Mouse (Mus musculus) lung, embryonic 14.5 days (tissue): ENCODE measurements at regions not wholly inside any gene's neighbourhood (a gene's known extent, or its start where the extent isn't known, plus 50 kb on each side); places are given as distances from the start of the nearest gene placed in this dataset.

Experiments
- ATAC-seq: fragments of 200-750 bp; cut with Nextera tagmentation; 2 replicates; pipeline ENCODE4 v1.8.0; 2017; ENCODE audit warnings: mild to moderate bottlenecking, moderate TSS enrichment, moderate library complexity; ENCODE audit not compliant: insufficient read depth
- DNase-seq: peaks from one replicate; pipeline ENCODE4 v3.0.0-alpha.2; 2015
- H3K27ac ChIP-seq: fragments of 300-500 bp; sonication (generic); 2 replicates; pipeline ENCODE4 v1.5.1; 2014; ENCODE audit warnings: low read depth, mild to moderate bottlenecking, moderate library complexity
- H3K27me3 ChIP-seq: fragments of 300-500 bp; sonication (generic); 2 replicates; pipeline ENCODE4 v1.6.1; 2014; ENCODE audit warnings: low read length, control low read depth; ENCODE audit not compliant: insufficient read depth
- H3K36me3 ChIP-seq: fragments of 300-500 bp; sonication (generic); 2 replicates; pipeline ENCODE4 v1.6.1; 2014; ENCODE audit warnings: control low read depth; ENCODE audit not compliant: insufficient read depth
- H3K4me1 ChIP-seq: fragments of 300-500 bp; sonication (generic); 2 replicates; pipeline ENCODE4 v1.6.1; 2014; ENCODE audit warnings: antibody characterized with exemption, control low read depth; ENCODE audit not compliant: insufficient read depth
- H3K4me2 ChIP-seq: fragments of 300-500 bp; sonication (generic); 2 replicates; pipeline ENCODE4 v1.6.1; 2014; ENCODE audit warnings: mild to moderate bottlenecking
- H3K4me3 ChIP-seq: fragments of 300-500 bp; sonication (generic); 2 replicates; pipeline ENCODE4 v1.5.1; 2014; ENCODE audit warnings: low read depth, low read length
- H3K9ac ChIP-seq: fragments of 300-500 bp; sonication (generic); 2 replicates; pipeline ENCODE4 v1.6.1; 2014
- H3K9me3 ChIP-seq: fragments of 300-500 bp; sonication (generic); 2 replicates; pipeline ENCODE4 v1.6.1; 2016; ENCODE audit warnings: low read depth, low read length, control low read depth
- CTCF ChIP-seq: IDR thresholded peaks from 2 replicates; pipeline ENCODE4 v1.5.1; 2016; ENCODE audit warnings: antibody characterized with exemption, low read depth
- WGBS: fragments of 180-500 bp; shearing (Covaris S2); extraction: QIAGEN DNeasy Blood & Tissue Kit; methylation state at CpG from one replicate; pipeline ENCODE4 v1.1.7; 2014; 5-methylcytosine and 5-hydroxymethylcytosine counted together

DNA sequence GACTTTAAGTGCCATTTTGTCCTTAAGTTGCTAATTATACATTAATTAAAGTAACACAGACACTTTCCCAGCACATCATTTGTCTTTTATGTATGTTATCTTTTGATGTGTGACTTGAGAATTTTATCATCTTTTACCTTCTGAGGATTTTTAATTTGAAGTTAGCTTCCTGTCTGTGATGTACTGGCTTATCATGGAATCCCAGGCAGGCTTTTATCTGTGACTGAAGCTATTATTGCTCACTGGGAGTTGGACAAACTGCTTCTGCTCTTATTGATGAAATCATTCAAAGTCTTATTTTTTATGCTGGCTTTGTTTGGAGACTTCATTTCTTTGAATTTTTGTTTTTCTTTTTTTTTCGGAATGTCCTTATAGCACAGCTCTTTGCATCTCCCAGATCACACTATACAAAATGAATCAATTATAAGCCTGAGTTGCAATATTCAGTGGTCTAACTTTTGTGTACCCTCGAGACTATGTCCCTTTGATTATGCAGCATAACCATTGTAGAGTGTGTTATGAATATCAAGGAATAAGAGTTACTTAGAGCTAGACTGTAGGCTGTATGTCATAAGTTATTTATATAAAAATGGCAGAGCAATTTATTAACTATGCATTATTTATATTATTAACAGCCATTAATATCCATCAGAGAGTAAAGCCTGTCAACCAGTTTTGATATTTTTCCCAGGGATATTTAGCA, 494.1 kb downstream of the Hao1 start:
- no peaks in the 10 kb centered on the region for H3K9me3 ChIP-seq
- H3K4me3 ChIP-seq = no peak overlapping the region
- ATAC-seq (no peak), DNase-seq (no peak)
- no peaks in the 10 kb centered on the region for H3K4me1 ChIP-seq
- no peaks in the 10 kb centered on the region for H3K36me3 ChIP-seq
- WGBS = 58% methylated on average over 2 of the region's 2 CpGs
- TF ChIP-seq CTCF = no peak
- H3K27me3 ChIP-seq = no peaks in the 10 kb centered on the region
- no peak overlapping the region for H3K9ac ChIP-seq
- no peak overlapping the region for H3K4me2 ChIP-seq
- H3K27ac ChIP-seq = no peak overlapping the region

DNA sequence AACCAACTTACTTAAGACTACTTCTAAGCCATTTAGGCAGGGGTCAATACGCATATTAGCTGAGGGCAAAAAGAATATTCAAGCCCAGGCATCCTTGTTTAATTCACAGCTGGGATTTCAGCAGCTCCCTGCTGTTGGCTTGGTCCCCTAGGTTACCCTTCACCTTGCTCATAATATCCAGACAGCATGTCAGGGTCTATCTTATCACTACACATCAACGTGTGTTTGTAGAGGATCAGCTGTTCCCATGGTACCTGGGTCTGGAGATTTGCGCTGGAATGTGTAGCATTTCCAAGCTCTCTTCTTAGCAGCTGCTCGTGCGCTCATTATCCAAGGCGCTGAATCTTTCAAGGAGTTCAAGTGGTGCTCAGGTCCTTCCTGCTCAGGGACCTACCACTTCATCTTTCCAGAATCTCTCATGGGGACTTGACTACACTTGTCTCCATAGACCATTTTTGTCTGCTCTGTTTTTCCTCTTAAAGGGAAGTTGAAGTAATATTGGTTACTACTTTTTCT, 484.5 kb downstream of the Bmp2 start:
- H3K36me3 ChIP-seq = no peaks in the 10 kb centered on the region
- 36% methylated on average over 6 of the region's 6 CpGs for WGBS
- H3K4me1 ChIP-seq = no peaks in the 10 kb centered on the region
- H3K4me3 ChIP-seq = no peak overlapping the region
- H3K4me2 ChIP-seq = no peak overlapping the region
- ATAC-seq (peak; percentile 89; the same call in 1 of the 2 replicates), DNase-seq (peak; percentile 45)
- TF ChIP-seq CTCF = no peak
- no peak overlapping the region for H3K27ac ChIP-seq
- H3K9ac ChIP-seq = no peak overlapping the region
- no peaks in the 10 kb centered on the region for H3K9me3 ChIP-seq
- H3K27me3 ChIP-seq = no peaks in the 10 kb centered on the region

DNA sequence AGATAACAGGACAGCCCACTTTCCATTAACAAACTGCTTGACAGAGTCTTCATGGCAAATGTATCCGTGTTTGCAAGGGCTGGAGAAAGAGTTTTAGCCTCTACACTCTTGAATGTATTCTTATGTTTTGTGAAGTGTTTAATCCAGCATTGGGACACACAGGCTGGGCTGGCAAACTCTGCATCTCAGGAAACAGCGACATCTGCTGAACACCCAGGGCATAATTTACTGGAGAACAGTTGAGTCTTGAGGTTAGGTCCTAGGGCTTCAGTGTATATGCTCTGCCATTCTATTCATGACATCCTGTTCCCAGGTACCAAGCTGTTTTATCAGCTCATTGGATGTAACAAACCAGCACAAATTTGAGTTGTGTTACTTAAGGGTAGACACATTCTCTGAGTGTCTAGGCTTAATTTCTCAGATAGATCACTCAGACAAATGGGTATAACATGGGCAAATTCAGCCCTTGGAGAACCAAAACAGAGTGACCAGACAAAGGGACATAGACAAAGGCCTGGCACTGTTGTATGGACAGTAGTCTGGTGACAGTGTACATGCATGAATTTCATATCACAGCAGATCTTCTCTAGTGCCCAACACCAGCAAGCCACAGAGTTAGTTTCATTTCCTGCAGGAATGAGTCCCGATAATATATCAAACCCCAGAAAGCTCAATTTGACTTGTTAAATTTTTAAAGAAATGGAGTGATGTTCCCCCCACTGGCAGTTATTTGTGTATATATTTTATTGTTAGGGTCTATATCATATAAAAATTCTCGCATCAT, 477.9 kb downstream of the Bmp2 start:
- Histone ChIP-seq H3K4me2 (no peak overlapping the region), H3K27ac (no peak overlapping the region), H3K4me3 (no peak overlapping the region), H3K9ac (no peak overlapping the region), H3K27me3 (no peaks in the 10 kb centered on the region), H3K36me3 (no peaks in the 10 kb centered on the region), H3K9me3 (no peaks in the 10 kb centered on the region), H3K4me1 (no peaks in the 10 kb centered on the region)
- WGBS = 57% methylated on average over 4 of the region's 4 CpGs
- peak; percentile 70 for TF ChIP-seq CTCF
- ATAC-seq (no peak), DNase-seq (peak; percentile 70)

DNA sequence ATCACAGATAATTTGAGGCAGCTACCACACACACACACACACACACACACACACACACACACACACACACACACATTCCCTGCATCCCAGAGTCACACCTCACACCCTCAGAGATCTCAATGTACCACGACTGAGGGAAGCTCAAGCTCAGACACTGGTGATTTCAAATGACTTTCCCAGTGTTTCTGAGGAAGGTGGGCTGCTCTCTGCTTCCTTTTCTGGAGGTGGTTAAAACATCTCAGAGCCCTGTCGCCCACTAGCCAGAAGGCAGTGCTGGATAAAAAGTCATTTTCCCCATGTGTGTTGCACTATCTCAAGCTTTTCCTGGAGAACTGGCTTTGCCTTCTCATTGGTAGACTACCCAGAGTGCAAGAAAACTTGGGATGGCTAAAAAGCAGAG, 477.2 kb downstream of the Bmp2 start:
- H3K27ac ChIP-seq = no peak overlapping the region
- no peaks in the 10 kb centered on the region for H3K9me3 ChIP-seq
- no peak for TF ChIP-seq CTCF
- 71% methylated on average over 2 of the region's 2 CpGs for WGBS
- no peaks in the 10 kb centered on the region for H3K36me3 ChIP-seq
- H3K4me2 ChIP-seq = no peak overlapping the region
- DNase-seq = no peak
- no peak overlapping the region for H3K4me3 ChIP-seq
- no peaks in the 10 kb centered on the region for H3K27me3 ChIP-seq
- no peaks in the 10 kb centered on the region for H3K4me1 ChIP-seq
- no peak for ATAC-seq
- no peak overlapping the region for H3K9ac ChIP-seq

DNA sequence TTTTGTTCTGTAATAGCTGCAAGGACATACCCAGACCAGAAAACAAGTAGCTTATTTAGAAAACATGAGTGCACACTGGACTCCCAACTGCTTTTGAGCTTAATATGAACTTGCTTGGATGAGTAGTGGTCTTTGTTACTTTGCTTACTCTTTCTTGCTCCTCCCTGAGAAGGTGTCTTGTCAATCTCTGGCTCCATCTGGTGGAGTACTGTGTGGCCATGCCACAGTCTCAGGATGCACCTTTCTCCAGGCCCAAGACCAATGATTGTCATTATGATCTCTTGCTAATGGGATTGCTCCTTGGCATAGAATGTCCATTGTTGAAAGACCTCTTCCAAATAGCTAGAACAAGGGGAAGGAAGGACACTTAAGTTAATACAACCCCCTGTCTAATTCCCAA, 465.1 kb downstream of the Bmp2 start:
- Histone ChIP-seq H3K27ac (no peak overlapping the region), H3K9ac (no peak overlapping the region), H3K4me3 (no peak overlapping the region), H3K9me3 (no peaks in the 10 kb centered on the region), H3K4me1 (no peaks in the 10 kb centered on the region), H3K36me3 (no peaks in the 10 kb centered on the region), H3K4me2 (no peak overlapping the region), H3K27me3 (no peaks in the 10 kb centered on the region)
- ATAC-seq (no peak), DNase-seq (peak; percentile 61)
- TF ChIP-seq CTCF = peak; percentile 72

DNA sequence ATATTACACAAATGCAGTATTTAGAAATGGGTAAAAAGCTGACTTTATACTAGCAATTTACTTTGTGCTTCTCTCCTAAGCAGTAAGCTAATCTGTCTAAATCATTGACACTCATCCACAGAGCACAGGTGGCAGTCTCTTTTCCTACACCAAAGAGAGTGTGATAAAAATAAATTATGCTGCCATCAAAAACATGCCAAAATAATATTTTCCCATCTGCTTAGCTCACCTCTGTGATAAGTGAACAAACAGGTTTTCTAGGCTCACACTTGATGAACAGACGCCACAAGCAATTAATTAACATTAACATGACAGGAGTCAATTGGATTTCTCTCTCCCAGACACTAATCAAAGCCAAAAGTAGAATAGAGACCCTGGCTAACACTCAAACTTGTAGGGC, 451.2 kb downstream of the Bmp2 start:
- no peaks in the 10 kb centered on the region for H3K4me1 ChIP-seq
- no peak overlapping the region for H3K4me3 ChIP-seq
- no peaks in the 10 kb centered on the region for H3K27me3 ChIP-seq
- 42% methylated on average over 1 of the region's 1 CpGs for WGBS
- ATAC-seq = no peak
- no peak overlapping the region for H3K4me2 ChIP-seq
- no peaks in the 10 kb centered on the region for H3K36me3 ChIP-seq
- no peaks in the 10 kb centered on the region for H3K9me3 ChIP-seq
- TF ChIP-seq CTCF = no peak
- no peak overlapping the region for H3K27ac ChIP-seq
- no peak overlapping the region for H3K9ac ChIP-seq
- DNase-seq = no peak

DNA sequence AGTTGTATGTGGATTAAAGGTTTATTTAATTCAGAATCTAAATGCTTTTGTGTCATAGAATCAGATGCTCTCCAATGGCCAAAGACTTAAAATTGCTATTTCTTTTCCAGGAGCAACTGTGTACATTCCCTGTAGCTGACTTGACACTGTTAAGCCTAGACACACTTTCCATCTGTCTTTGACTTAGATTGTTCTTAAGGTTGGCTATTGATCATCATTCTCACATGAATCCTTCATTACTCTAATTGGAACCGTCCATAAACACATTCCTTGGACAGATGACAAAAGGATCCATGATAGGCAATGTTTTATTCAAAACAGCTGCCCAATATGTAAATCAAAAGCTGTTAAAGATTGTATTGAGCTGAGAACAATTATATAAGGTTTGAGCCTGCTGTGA, 442.8 kb downstream of the Bmp2 start:
- Histone ChIP-seq H3K27ac (no peak overlapping the region), H3K27me3 (no peaks in the 10 kb centered on the region), H3K4me2 (no peak overlapping the region), H3K9me3 (no peaks in the 10 kb centered on the region), H3K9ac (no peak overlapping the region), H3K36me3 (no peaks in the 10 kb centered on the region), H3K4me3 (no peak overlapping the region), H3K4me1 (no peaks in the 10 kb centered on the region)
- DNase-seq (no peak), ATAC-seq (no peak)
- WGBS = 67% methylated on average over 1 of the region's 1 CpGs
- TF ChIP-seq CTCF = no peak
